Mouse (Mus musculus) retina, postnatal 7 days (tissue): ENCODE results near the gene Cnbp.

Experiments used
- DNase-seq: peaks from one replicate; pipeline ENCODE4 v3.0.0-alpha.2; 2012; ENCODE audit warnings: low read depth, low spot score

Gene Cnbp

DNA sequence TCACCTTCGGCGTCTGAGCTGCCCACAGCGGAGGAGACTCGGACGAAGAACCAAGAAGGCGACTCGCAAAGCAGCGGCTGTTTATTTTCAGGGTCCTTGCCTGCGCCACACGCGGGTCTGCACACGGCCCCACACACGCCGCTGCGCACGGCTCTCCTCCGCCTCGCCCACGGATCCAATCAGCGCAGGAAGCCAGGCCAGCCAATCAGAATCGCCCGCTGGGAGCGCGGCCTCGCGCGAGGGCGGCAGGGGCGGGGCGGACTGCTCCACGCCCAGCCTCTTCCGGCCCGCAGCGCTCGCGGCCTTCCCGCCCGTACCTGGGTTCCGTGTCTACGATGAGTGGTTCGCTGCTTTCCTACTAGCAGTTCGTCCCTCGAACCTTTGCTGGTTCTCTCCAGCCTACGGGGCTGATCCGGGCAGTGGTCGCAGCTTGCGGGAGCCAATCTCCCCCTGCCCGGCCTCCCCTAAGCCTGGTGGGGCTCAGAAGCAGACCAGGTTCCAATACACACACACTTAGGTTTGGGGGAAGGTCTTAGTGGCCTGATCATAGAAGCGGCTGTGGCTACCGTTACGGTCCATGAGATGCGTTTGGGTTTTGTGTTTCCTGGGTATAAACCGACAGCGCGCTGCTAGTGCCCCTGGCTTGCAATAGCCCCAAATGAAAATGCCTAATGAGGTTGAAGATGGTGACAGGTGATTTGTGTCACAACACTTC is at the start of gene Cnbp:
Cnbp (minus strand) TSS at position 207 of the 715 bp plus-strand sequence.
- peak; percentile 98 for DNase-seq

DNA sequence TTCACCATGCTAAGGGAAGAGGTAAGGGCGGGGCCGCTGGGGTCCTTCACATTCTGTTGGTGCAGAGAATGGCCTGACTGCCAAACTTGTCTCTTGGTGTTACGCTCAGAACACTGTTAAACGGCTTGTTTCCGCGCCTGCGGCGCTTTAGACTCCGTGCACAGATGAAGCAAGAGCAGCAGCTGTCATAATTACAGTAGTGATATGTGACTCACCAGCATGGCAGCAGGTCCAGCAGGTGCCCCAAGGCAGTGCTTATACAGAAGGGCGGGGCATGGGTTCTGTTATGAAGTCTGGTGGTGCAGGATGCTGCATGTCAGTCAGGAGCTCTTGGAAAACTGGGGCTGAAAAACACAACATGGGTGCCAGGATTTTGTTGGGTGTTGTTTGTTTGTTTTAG is 47.1 kb upstream of the Cnbp start:
- no peak for DNase-seq

- no peak for DNase-seq
Measured at GRCm38 (mm10) chr6:87893931-87894330, 43.0 kb upstream of the Cnbp start.

GRCm38 (mm10) chr6:87887594-87888233 is 36.8 kb upstream of the Cnbp start, which contains the start of gene Copg1:
Gene Copg1, plus strand, starts transcription at chr6:87887814.
- peak; percentile 99 for DNase-seq

DNA sequence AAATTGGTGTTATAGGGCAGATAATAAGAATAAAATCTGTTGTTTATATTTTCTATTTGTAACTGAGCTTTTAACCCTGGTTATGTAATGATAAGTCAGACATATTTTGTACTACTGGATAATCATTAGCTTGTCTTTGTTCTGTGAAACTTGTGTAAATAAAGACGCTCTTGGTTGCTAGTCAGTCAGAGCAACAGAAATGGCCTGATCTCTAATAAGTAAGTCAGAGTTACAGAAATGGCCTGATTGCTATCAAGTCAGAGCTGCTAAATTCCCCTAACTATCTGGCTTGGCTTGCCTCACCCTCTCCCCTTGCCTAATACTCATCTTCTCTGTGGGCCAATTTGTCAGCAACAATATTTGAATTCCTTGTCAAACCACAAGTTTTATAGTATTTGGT is 35.8 kb upstream of the Cnbp start:
- no peak for DNase-seq

- DNase-seq = no peak
Measured at GRCm38 (mm10) chr6:87882816-87883215, 31.9 kb upstream of the Cnbp start.

- no peak for DNase-seq
Measured at GRCm38 (mm10) chr6:87882221-87882620, 31.3 kb upstream of the Cnbp start.

GRCm38 (mm10) chr6:87879628-87880027 is 28.7 kb upstream of the Cnbp start:
- no peak for DNase-seq

GRCm38 (mm10) chr6:87879010-87879409 is 28.1 kb upstream of the Cnbp start:
- no peak for DNase-seq

DNA sequence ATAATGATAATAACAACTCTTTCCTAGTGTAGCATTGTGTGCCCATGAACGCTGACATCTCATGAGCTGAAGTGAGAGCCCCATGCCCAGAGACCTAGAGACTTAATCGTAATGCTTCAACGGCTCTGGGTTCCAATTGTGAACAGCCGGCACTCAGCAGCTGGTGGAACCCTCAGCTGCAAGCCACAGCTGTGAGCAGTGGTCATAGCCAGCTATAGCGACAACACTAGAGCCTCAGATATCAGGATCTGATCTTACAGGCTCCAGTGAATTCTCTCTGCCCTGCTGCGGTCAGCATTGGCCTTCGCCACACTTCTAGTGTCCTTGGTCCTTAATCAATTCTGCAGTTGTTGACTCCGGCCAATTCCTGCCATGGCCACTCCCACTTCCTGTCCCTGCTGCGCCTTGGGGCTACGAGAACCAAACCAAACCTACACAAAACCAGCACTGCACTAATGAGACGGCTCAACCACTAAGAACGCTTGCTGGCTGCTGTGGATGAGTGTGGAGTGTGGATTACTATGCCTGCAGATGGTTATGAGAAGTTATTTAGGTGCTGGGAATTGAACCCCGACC is 25.2 kb upstream of the Cnbp start:
- DNase-seq = no peak

GRCm38 (mm10) chr6:87875562-87875961 is 24.7 kb upstream of the Cnbp start:
- DNase-seq = no peak

DNA sequence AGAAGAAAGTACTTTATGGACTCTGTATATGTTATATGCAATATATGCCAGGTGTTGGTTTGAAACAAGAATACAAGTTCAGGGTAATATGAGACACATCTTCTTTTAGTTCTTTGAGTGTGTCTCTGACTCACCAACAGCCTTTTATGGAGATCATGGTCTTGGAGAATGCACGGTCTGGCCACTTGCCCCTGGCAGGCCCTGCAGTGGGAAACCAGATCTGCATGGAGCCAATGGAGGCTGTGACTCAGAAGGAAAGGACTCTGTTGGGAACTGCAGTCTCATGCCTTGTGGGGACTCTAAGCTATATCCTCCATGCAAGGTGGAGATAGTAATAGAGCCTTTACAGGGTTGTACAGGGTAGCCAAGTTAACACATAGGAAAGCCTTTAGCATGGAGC is 24.2 kb upstream of the Cnbp start:
- no peak for DNase-seq

- no peak for DNase-seq
Measured at GRCm38 (mm10) chr6:87873963-87874362, 23.1 kb upstream of the Cnbp start.

DNA sequence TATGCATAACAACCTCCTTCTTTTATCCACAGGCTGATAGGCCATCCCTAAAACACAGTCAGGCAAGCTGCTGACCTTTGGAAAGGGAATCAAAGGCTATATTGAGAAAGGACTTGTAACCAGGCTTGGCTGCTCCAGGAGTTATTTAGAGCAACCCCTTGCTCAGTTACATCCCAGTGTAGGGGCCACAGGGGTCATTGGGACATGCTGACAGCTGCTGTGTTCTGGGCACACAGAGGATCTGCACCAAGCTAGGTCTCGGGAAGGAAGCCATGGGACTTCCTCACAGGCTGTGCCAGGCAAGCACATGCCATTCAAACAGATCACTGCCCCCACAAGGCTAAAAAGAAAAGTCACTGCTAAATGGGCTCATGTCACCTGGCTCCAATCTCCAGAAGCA is 22.2 kb upstream of the Cnbp start:
- DNase-seq = no peak

- no peak for DNase-seq
Measured at GRCm38 (mm10) chr6:87871240-87871639, 20.3 kb upstream of the Cnbp start.

DNA sequence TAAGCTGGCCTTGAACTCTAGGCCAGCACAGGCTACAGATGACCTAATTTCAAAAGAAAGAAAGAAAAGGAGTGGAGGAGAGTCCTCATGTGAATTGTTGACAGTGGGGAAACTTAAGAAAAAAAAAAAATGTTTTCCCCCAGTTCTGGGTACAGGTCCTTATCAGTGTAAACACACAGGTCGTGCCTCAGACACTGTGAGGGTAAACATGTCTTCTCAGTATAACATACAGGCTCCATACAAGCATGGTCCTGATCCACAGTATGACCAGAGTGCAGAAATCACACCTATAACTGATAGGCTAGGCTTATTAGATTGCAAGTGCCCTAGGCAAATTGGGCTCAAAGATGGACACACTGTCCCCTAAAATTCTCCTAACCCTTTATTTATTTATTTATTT is 19.5 kb upstream of the Cnbp start:
- no peak for DNase-seq

GRCm38 (mm10) chr6:87868871-87869506 is 18.1 kb upstream of the Cnbp start:
- no peak for DNase-seq

DNA sequence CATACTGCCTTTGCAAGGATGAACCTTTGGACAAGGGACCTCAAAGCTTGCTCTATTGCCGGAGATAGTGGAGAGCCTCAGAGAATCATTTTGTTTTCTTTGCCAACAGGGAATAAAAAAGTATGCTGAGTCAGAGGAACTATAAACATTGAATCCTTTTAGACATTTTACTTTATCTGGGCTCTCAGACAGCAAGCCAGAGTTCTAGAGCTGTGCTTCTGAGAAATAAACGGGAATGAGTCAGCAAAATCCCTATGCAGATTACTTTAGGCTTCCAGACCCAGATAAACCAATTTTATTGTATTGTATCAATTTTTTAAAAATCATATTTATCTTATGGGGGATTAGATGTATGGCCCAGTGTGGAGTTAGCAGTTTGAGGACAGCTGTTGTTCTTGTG is 16.4 kb upstream of the Cnbp start:
- DNase-seq = no peak

GRCm38 (mm10) chr6:87866211-87866610 is 15.3 kb upstream of the Cnbp start:
- no peak for DNase-seq

DNA sequence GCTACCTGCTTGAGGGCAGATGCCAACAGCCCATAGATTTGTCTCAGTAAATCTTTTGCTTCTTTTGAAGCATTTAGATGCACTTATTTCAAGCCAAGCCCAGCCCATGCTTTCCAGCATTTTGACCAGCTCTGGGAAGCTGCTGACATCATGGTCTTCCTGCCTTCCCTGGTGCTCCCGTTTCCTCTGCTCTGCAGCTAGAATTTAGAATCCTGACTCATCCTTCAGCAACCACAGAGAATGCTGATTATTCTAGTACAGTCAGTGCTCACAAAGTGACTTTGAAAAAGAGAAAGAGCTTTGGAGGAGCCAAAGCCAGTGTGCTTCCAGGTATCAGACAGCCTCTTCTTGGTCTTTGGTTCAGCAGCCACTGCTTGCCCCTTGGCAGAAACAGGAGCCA is 6.2 kb upstream of the Cnbp start:
- DNase-seq = no peak

DNA sequence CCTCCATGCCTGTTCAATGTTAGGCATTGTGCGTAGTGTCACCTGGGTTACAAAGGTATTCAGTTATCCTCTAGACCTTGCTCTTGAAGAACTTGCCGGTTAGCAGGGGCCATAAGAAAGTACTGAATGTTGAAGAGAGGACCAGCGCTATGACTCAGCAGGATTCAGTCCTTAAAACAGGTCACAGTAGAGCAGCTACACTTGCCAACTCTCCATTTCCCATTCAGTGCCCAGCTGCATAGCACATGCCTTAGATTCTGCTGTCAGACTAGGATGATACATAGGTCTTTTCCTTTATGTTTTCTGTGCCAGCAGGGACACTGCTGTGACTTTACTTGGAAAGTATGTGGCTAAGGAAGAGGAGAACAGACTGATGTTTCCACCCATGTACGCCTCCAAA is 2.5 kb upstream of the Cnbp start:
- DNase-seq = no peak

GRCm38 (mm10) chr6:87851871-87852270 is 965 bp upstream of the Cnbp start:
- DNase-seq = no peak
